Mouse (Mus musculus) embryonic facial prominence, embryonic 10.5 days (tissue): ENCODE data around the gene Rere. TPM values are rescaled to one million over a fixed set of nuclear protein-coding genes. Genes with fewer than 3 reads are reported as not detected.
"Not testable (repeated sequence)": the region's sequence is repeated elsewhere in the genome, so short reads cannot be mapped to it uniquely, and the experiment has no call there.

Source experiments
- DNase-seq: peaks from one replicate; pipeline ENCODE4 v3.0.0-alpha.2; 2017; ENCODE audit warnings: low spot score
- H3K27ac ChIP-seq: fragments of 300-500 bp; sonication (generic); replicated peaks from 2 replicates; pipeline ENCODE4 v1.5.1; 2016; ENCODE audit warnings: mild to moderate bottlenecking
- H3K27me3 ChIP-seq: fragments of 300-500 bp; sonication (generic); replicated peaks from 2 replicates; pipeline ENCODE4 v1.6.1; 2016; ENCODE audit warnings: low read depth, mild to moderate bottlenecking; ENCODE audit not compliant: poor library complexity, severe bottlenecking
- H3K36me3 ChIP-seq: fragments of 300-500 bp; sonication (generic); replicated peaks from 2 replicates; pipeline ENCODE4 v1.6.1; 2016; ENCODE audit warnings: mild to moderate bottlenecking, moderate library complexity
- H3K4me1 ChIP-seq: fragments of 300-500 bp; sonication (generic); 2 replicates; pipeline ENCODE4 v1.6.1; 2016
- H3K4me3 ChIP-seq: fragments of 300-500 bp; sonication (generic); 2 replicates; pipeline ENCODE4 v1.5.1; 2016; ENCODE audit warnings: mild to moderate bottlenecking, moderate library complexity
- H3K9me3 ChIP-seq: fragments of 300-500 bp; sonication (generic); 2 replicates; pipeline ENCODE4 v1.6.1; 2016; ENCODE audit warnings: mild to moderate bottlenecking
- WGBS: fragments of 180-500 bp; shearing (Covaris S2); methylation state at CpG from one replicate; pipeline ENCODE4 v1.1.7; 2016; 5-methylcytosine and 5-hydroxymethylcytosine counted together
- polyA plus RNA-seq: library from polyadenylated mRNA; unstranded; fragments of >200 nt; fragmentation: Nextera tagmentation; extraction: Ambion mirVana; gene quantifications from 2 replicates; pipeline ENCODE4 v1.2.1, GENCODE M21; 2016

Gene Rere
- polyA plus RNA-seq, 1 experiment from 2014 or later = 26.1 TPM

GRCm38 (mm10) chr4:150279336-150279735, 2.1 kb upstream of the Rere start:
- WGBS = 84% methylated on average over 7 of the region's 7 CpGs
- H3K9me3 ChIP-seq, H3K27ac ChIP-seq, H3K27me3 ChIP-seq, DNase-seq, H3K36me3 ChIP-seq, H3K4me3 ChIP-seq: not testable (repeated sequence)
- H3K4me1 ChIP-seq = peaks cover 25% of the 10 kb centered on the region

- WGBS = 82% methylated on average over 2 of the region's 2 CpGs
- H3K4me1 ChIP-seq = peaks cover 27% of the 10 kb centered on the region
- H3K9me3 ChIP-seq = no peaks in the 10 kb centered on the region
- H3K27me3 ChIP-seq = no peaks in the 10 kb centered on the region
- H3K4me3 ChIP-seq = no peak overlapping the region
- no peaks in the 10 kb centered on the region for H3K36me3 ChIP-seq
- peak overlapping the region; percentile 97; the same call in 1 of the 2 replicates for H3K27ac ChIP-seq
- DNase-seq = no peak
These were observed 1.4 kb upstream of the Rere start for GRCm38 (mm10) chr4:150280002-150280401.

GRCm38 (mm10) chr4:150280459-150280858, 987 bp upstream of the Rere start:
- peak overlapping the region; percentile 97 for H3K27ac ChIP-seq
- H3K4me1 ChIP-seq = peaks cover 28% of the 10 kb centered on the region
- no peaks in the 10 kb centered on the region for H3K36me3 ChIP-seq
- H3K4me3 ChIP-seq = peak overlapping the region; percentile 100
- H3K9me3 ChIP-seq = no peaks in the 10 kb centered on the region
- WGBS = 45% methylated on average over 4 of the region's 4 CpGs
- no peaks in the 10 kb centered on the region for H3K27me3 ChIP-seq
- peak; percentile 24 for DNase-seq

GRCm38 (mm10) chr4:150281891-150282630, 615 bp downstream of the Rere start:
- no peaks in the 10 kb centered on the region for H3K9me3 ChIP-seq
- WGBS = under 1% methylated on average over 50 of the region's 50 CpGs
- DNase-seq = peak; percentile 72
- H3K4me1 ChIP-seq = peaks cover 35% of the 10 kb centered on the region
- no peaks in the 10 kb centered on the region for H3K36me3 ChIP-seq
- H3K27ac ChIP-seq = peak overlapping the region; percentile 97
- H3K27me3 ChIP-seq = no peaks in the 10 kb centered on the region
- peak overlapping the region; percentile 100 for H3K4me3 ChIP-seq

- H3K27ac ChIP-seq = peak overlapping the region; percentile 97
- H3K9me3 ChIP-seq = no peaks in the 10 kb centered on the region
- no peaks in the 10 kb centered on the region for H3K36me3 ChIP-seq
- no peaks in the 10 kb centered on the region for H3K27me3 ChIP-seq
- 7% methylated on average over 5 of the region's 5 CpGs for WGBS
- DNase-seq = no peak
- peaks cover 35% of the 10 kb centered on the region for H3K4me1 ChIP-seq
- H3K4me3 ChIP-seq = peak overlapping the region; percentile 100
These were observed 1.3 kb downstream of the Rere start for GRCm38 (mm10) chr4:150282631-150283334.

- peak; percentile 36 for DNase-seq
- 8% methylated on average over 2 of the region's 2 CpGs for WGBS
- Histone ChIP-seq H3K27me3 (no peaks in the 10 kb centered on the region), H3K4me1 (peaks cover 35% of the 10 kb centered on the region), H3K4me3 (peak overlapping the region; percentile 100), H3K36me3 (no peaks in the 10 kb centered on the region), H3K27ac (peak overlapping the region; percentile 97), H3K9me3 (no peaks in the 10 kb centered on the region)
These were observed 1.8 kb downstream of the Rere start for GRCm38 (mm10) chr4:150283335-150283638.

- peaks cover 40% of the 10 kb centered on the region for H3K4me1 ChIP-seq
- peak overlapping the region; percentile 100 for H3K4me3 ChIP-seq
- no peaks in the 10 kb centered on the region for H3K36me3 ChIP-seq
- 8% methylated on average over 6 of the region's 6 CpGs for WGBS
- no peaks in the 10 kb centered on the region for H3K27me3 ChIP-seq
- DNase-seq = peak; percentile 29
- H3K27ac ChIP-seq = peak overlapping the region; percentile 97
- no peaks in the 10 kb centered on the region for H3K9me3 ChIP-seq
These were observed 2.5 kb downstream of the Rere start for GRCm38 (mm10) chr4:150283993-150284392.

- Histone ChIP-seq H3K27me3 (no peaks in the 10 kb centered on the region), H3K4me3 (no peak overlapping the region), H3K9me3 (0 out of 2 replicates have a peak, but pooled peaks cover 3% of the 10 kb centered on the region), H3K4me1 (peaks cover 40% of the 10 kb centered on the region), H3K27ac (no peak overlapping the region), H3K36me3 (peaks cover 19% of the 10 kb centered on the region)
- WGBS = 92% methylated on average over 8 of the region's 8 CpGs
- no peak for DNase-seq
These were observed 5.5 kb downstream of the Rere start for GRCm38 (mm10) chr4:150286980-150287379.

GRCm38 (mm10) chr4:150287463-150287862, 6.0 kb downstream of the Rere start:
- not testable (repeated sequence) for H3K4me3 ChIP-seq, H3K27me3 ChIP-seq, H3K27ac ChIP-seq, DNase-seq, H3K9me3 ChIP-seq
- Histone ChIP-seq H3K4me1 (peaks cover 40% of the 10 kb centered on the region), H3K36me3 (peaks cover 23% of the 10 kb centered on the region)
- 83% methylated on average over 1 of the region's 1 CpGs for WGBS

GRCm38 (mm10) chr4:150291900-150292299, 10.5 kb downstream of the Rere start:
- Histone ChIP-seq H3K4me1 (peaks cover 12% of the 10 kb centered on the region; the same call in 1 of the 2 replicates), H3K4me3 (no peak overlapping the region), H3K27me3 (no peaks in the 10 kb centered on the region), H3K9me3 (peaks cover 7% of the 10 kb centered on the region; the same call in 1 of the 2 replicates), H3K36me3 (peaks cover 40% of the 10 kb centered on the region), H3K27ac (no peak overlapping the region)
- no peak for DNase-seq
- 96% methylated on average over 3 of the region's 3 CpGs for WGBS

GRCm38 (mm10) chr4:150294870-150295269, 13.4 kb downstream of the Rere start:
- WGBS = 93% methylated on average over 7 of the region's 7 CpGs

GRCm38 (mm10) chr4:150295966-150296365, 14.5 kb downstream of the Rere start:
- Histone ChIP-seq H3K27ac (no peak overlapping the region), H3K36me3 (peaks cover 39% of the 10 kb centered on the region), H3K27me3 (no peaks in the 10 kb centered on the region), H3K4me3 (no peak overlapping the region), H3K4me1 (no peaks in the 10 kb centered on the region), H3K9me3 (peaks cover 4% of the 10 kb centered on the region; the same call in 1 of the 2 replicates)
- 94% methylated on average over 7 of the region's 7 CpGs for WGBS
- no peak for DNase-seq

More at GRCm38 (mm10) chr4:150294870-150295269, 13.4 kb downstream of the Rere start:
- peaks cover 7% of the 10 kb centered on the region; the same call in 1 of the 2 replicates for H3K9me3 ChIP-seq
- DNase-seq = no peak
- no peaks in the 10 kb centered on the region for H3K27me3 ChIP-seq
- peaks cover 43% of the 10 kb centered on the region for H3K36me3 ChIP-seq
- no peaks in the 10 kb centered on the region for H3K4me1 ChIP-seq
- no peak overlapping the region for H3K4me3 ChIP-seq
- no peak overlapping the region for H3K27ac ChIP-seq

GRCm38 (mm10) chr4:150302726-150303125, 21.3 kb downstream of the Rere start:
- no peaks in the 10 kb centered on the region for H3K9me3 ChIP-seq
- 93% methylated on average over 8 of the region's 8 CpGs for WGBS
- no peaks in the 10 kb centered on the region for H3K27me3 ChIP-seq
- H3K4me3 ChIP-seq = no peak overlapping the region
- no peak for DNase-seq
- H3K36me3 ChIP-seq = peaks cover 10% of the 10 kb centered on the region
- peaks cover 8% of the 10 kb centered on the region; the same call in 1 of the 2 replicates for H3K4me1 ChIP-seq
- H3K27ac ChIP-seq = no peak overlapping the region
